Mouse (Mus musculus) myocyte (in vitro differentiated cells): ENCODE measurements at regions not wholly inside any gene's neighbourhood (a gene's known extent, or its start where the extent isn't known, plus 50 kb on each side); places are given as distances from the start of the nearest gene placed in this dataset.

Experiments used
- MAX ChIP-seq: IDR thresholded peaks from one replicate; pipeline ENCODE4 v1.6.1; 2011; ENCODE audit warnings: low read depth, mild to moderate bottlenecking, control low read depth
- POLR2AphosphoS2 ChIP-seq: IDR thresholded peaks from one replicate; pipeline ENCODE4 v1.6.1; 2011; ENCODE audit warnings: low read depth, control low read depth; ENCODE audit not compliant: insufficient read length

- TF ChIP-seq MAX (no peak), POLR2AphosphoS2 (no peak)
Measured at GRCm38 (mm10) chr6:4375465-4376037, 129.1 kb upstream of the Col1a2 start.
